Mouse (Mus musculus): ENCODE results near the gene Ino80.

Gene Ino80

GRCm38 (mm10) chr2:119324576-119325318, 152.7 kb downstream of the Ino80 start:
- no peak for DNase-seq (ENCODE audit: low read depth in 1 of 2, low spot score in 2 of 2)

DNA sequence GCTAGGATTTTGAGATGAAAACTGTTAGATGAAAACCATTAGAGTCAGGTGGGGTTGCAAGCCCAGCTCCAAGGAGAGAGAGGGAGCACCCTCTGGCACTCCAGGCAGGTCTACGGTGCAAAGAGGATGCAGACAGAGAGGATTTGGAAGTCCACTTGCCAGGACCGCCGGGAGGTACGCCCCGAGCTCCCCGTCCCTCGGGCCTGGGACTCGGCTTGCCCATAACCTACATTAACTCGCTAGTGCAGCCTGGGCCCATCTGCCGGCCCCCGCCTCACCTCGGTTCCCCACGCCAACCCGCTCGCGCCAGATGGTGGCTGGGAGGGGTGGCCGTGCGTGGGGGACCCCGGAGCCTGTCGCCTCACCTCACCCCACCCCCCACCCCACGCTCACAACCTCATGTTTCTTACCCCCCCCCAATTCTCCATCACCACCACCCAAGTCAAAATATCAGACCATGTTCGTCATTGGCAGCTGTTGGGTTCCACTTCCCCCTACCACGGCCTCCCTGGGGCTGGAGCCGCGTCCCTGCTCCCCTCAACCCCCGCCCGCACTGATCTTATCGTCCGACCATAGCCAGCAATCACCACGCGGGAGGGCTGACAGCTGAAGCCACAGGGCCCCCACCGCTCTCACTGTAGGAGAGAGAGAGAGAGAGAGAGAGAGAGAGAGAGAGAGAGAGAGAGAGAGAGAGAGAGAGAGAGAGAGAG, 153.5 kb downstream of the Ino80 start:
- DNase-seq (ENCODE audit: low read depth in 1 of 2, low spot score in 2 of 2): no peak

Measured in monocyte, adult 2 months (primary cell).